Mouse (Mus musculus) heart, adult 2 months (tissue): ENCODE results near the gene Il6ra. TPM values are rescaled to one million over a fixed set of nuclear protein-coding genes. Genes with fewer than 3 reads are reported as not detected.

Source experiments
- DNase-seq, 2 experiments: peaks; one replicate each; pipeline ENCODE4 v3.0.0; 2021
- H3K27ac ChIP-seq: fragments of 200-600 bp; 2 replicates; pipeline ENCODE4 v1.8.1; 2022
- H3K27me3 ChIP-seq: fragments of 200-500 bp; 2 replicates; pipeline ENCODE4 v1.6.1; 2012; ENCODE audit warnings: mild to moderate bottlenecking, low read length, inconsistent platforms, mixed read lengths; ENCODE audit not compliant: control insufficient read depth, insufficient read depth
- H3K36me3 ChIP-seq: fragments of 200-500 bp; 2 replicates; pipeline ENCODE4 v1.6.1; 2012; ENCODE audit warnings: low read length, inconsistent platforms; ENCODE audit not compliant: control insufficient read depth, insufficient read depth
- H3K4me1 ChIP-seq: fragments of 200-500 bp; 2 replicates; pipeline ENCODE4 v1.6.1; 2011; ENCODE audit warnings: low read length; ENCODE audit not compliant: control insufficient read depth, insufficient read depth
- H3K4me3 ChIP-seq: fragments of 200-600 bp; 2 replicates; pipeline ENCODE4 v1.8.1; 2022
- H3K79me2 ChIP-seq: fragments of 200-500 bp; replicated peaks from 2 replicates; pipeline ENCODE4 v1.6.1; 2012; ENCODE audit warnings: mild to moderate bottlenecking, inconsistent platforms, low read length, moderate library complexity, mixed read lengths; ENCODE audit not compliant: control insufficient read depth, insufficient read depth
- H3K9ac ChIP-seq: fragments of 200-500 bp; 2 replicates; pipeline ENCODE4 v1.6.1; 2012; ENCODE audit warnings: low read depth, mild to moderate bottlenecking, control low read depth, inconsistent platforms, low read length, mixed read lengths
- CTCF ChIP-seq: fragments of 200-600 bp; IDR thresholded peaks from 2 replicates; pipeline ENCODE4 v1.8.1; 2022; ENCODE audit warnings: antibody characterized with exemption, mild to moderate bottlenecking, moderate library complexity
- EP300 ChIP-seq: fragments of 200-500 bp; IDR thresholded peaks from 2 replicates; pipeline ENCODE4 v1.6.1; 2011; ENCODE audit warnings: low read depth, low read length, control low read depth; ENCODE audit not compliant: insufficient read depth
- POLR2A ChIP-seq: fragments of 200-500 bp; IDR thresholded peaks from 2 replicates; pipeline ENCODE4 v1.6.1; 2011; ENCODE audit warnings: mild to moderate bottlenecking, low read depth, low read length, control low read depth; ENCODE audit not compliant: insufficient read depth
- WGBS: fragments of 180-500 bp; shearing (Covaris S2); methylation state at CpG from one replicate; pipeline ENCODE4 v1.1.7; 2018; 5-methylcytosine and 5-hydroxymethylcytosine counted together
- intact Hi-C: fragments of 180-260 bp; cut with DNase I; formaldehyde crosslinking; loops from one replicate; pipeline ENCODE4 v1.15.1; 2025
- polyA plus RNA-seq: library from polyadenylated mRNA; depleted of rRNA; stranded (reverse); fragments of >200 nt; gene quantifications from 2 replicates; pipeline ENCODE4 v1.2.3, GENCODE M21; 2012
- total RNA-seq, 2 experiments: library from RNA; stranded (reverse); gene quantifications; 2 replicates each; pipeline ENCODE4 v1.2.3; 2021

Il6ra gene
- total and polyA plus RNA-seq, 3 experiments: 2.8 to 4.8 (median 4.3) TPM

DNA sequence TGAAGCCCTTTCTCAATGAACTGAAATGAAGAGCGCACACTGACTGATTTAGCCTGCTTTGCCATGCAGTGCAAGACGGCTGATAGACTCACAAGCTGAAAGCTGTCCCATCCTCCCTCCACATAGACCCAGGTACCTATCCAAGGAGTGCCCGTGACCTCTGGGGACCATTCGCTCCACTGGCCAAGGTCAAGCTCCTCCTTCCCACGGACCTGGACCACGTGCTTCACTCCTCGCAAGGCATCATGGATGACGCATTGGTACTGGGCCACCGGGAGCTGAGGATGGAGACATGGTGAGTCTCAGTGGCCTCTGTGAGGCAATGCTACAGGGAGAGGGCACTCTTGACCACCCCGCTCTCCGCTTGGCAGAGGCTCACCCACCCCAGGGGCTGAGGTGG is 27.2 kb downstream of the Il6ra start:
- no peak for TF ChIP-seq POLR2A
- TF ChIP-seq CTCF: no peak
- no peak for TF ChIP-seq EP300
- Histone ChIP-seq H3K36me3 (no peaks in the 10 kb centered on the region), H3K79me2 (no peaks in the 10 kb centered on the region), H3K4me3 (no peak overlapping the region), H3K27me3 (no peaks in the 10 kb centered on the region; the same call in 1 of the 2 replicates), H3K9ac (no peak overlapping the region), H3K27ac (no peak overlapping the region), H3K4me1 (peaks cover 9% of the 10 kb centered on the region)
- no peak for DNase-seq
- 93% methylated on average over 11 of the region's 11 CpGs for WGBS
- intact Hi-C loops: no loop called here

DNA sequence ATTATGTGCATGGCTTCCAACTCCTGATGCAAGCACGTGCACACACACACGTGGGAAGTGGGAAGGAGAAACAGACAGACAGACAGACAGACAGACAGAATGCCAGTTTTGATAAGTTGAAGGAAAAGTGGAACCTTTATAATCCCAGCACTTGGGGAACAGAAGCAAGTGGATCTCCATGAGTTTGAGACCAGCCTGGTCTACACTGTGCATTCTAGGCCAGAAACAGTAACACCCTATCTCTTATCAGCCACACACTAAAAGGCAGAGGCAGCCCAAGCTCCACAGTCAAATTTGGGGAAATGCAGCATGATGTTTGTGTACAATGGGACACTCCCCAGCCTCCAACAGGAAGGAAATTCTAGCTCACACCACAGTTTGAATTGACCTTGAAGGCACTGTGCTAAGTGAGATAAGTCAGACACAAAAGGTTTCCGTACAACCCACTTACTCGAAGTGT is 29.4 kb downstream of the Il6ra start:
- no peak overlapping the region for H3K27ac ChIP-seq
- no peak for TF ChIP-seq CTCF
- no peak for TF ChIP-seq POLR2A
- no peak for TF ChIP-seq EP300
- H3K36me3 ChIP-seq: no peaks in the 10 kb centered on the region
- DNase-seq: peak in 1 of 2 experiments; percentile 16
- H3K4me3 ChIP-seq: no peak overlapping the region
- peaks cover 2% of the 10 kb centered on the region for H3K4me1 ChIP-seq
- WGBS: 39% methylated on average over 4 of the region's 4 CpGs
- H3K9ac ChIP-seq: no peak overlapping the region
- H3K79me2 ChIP-seq: no peaks in the 10 kb centered on the region
- H3K27me3 ChIP-seq: no peaks in the 10 kb centered on the region; the same call in 1 of the 2 replicates
- intact Hi-C loops: no loop called here

DNA sequence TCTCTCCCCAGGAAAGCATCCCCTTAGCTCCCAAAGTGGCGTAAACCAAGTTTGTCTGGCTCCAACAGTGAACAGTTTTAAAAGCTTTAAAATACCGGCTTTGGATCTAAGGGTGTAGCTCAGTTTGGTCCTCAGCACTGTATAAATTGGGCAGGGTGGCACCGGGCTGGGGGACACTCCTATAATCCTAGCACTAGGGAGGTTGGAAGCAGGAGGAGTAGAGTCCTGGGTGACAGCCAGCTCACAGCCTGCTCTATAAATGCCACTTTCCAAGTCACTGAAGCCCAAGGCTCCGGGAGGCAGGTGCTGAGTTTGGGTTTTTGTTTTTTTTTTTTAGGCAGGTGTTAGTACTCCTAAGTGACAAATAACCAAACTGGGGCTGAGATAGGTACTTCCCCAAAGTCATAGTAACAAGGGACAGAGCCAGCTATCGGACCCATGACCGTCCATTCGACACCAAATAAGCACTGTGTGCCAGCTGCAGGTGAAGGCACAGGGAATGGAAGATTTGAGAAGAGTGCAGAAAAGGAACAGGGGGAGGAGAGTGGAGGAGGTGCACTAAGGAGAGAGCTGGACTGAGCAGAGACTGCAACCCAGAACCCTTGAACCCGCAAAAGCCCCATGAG is 30.3 kb downstream of the Il6ra start:
- Histone ChIP-seq H3K27me3 (no peaks in the 10 kb centered on the region), H3K4me3 (no peak overlapping the region), H3K79me2 (no peaks in the 10 kb centered on the region), H3K4me1 (peaks cover 2% of the 10 kb centered on the region), H3K9ac (no peak overlapping the region), H3K36me3 (no peaks in the 10 kb centered on the region), H3K27ac (no peak overlapping the region)
- no peak for DNase-seq
- TF ChIP-seq CTCF: no peak
- WGBS: 83% methylated on average over 8 of the region's 8 CpGs
- intact Hi-C loops: no loop called here

DNA sequence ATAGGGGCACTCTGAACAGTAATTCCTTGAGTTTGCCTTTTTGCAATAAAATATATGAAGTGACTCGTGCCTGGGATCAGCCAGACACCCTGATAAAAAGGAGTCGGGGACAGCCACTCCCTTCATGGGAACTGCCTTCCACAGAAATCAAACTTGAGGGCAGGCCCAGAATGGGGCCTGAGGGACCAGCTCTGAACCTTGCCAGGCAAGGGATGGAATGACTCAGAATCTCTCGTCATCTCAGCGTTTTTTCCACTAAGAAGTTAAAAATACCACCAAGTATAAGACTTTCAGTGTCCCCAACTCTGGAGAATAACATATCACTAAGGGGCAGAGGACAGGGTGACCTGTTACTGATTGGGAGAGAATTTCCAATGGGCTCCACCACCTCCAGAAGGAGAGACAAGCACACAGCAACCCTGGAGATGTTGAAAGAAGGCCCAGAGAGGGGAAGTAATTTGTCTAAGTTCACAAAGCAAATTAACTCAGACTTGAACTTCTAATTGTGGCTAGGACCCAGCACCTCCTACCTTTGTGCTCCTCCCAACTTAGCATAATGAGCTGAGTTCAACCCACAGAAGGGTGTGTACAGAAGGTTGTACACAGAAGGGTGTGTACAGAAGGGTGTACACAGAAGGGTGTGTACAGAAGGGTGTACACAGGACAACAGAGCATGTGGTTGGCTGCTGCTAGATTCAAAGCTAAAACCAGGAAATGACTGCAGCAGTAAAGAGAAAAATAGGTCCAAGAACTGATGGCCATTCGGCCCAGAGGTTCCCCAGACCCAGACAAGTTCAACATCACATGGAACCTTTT is 32.8 kb downstream of the Il6ra start:
- Histone ChIP-seq H3K9ac (no peak overlapping the region), H3K27ac (peak overlapping the region; percentile 7; the same call in 1 of the 2 replicates)

DNA sequence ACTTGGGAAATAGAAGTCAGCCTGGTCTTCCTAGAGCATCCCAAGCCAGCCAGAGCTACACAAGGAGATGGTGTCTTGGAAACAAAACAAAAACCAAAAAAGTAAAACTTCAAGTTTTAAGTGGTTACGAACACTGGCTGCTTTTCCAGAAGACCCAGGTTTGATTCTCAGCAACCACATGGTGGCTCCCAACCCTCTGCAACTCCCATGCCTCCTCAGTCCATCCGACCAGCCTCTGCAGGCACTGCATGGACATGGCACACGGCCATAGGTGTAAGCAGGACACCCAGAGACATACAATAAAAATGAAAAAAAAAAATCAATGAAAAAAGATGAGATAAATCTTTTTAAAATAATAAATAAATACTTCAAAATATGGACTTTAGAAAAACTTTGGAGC is 33.7 kb downstream of the Il6ra start:
- intact Hi-C loops: no loop called here
- H3K4me3 ChIP-seq: no peak overlapping the region
- no peak for DNase-seq
- no peaks in the 10 kb centered on the region for H3K27me3 ChIP-seq
- H3K4me1 ChIP-seq: peaks cover 2% of the 10 kb centered on the region
- 61% methylated on average over 3 of the region's 3 CpGs for WGBS
- H3K36me3 ChIP-seq: no peaks in the 10 kb centered on the region
- no peak overlapping the region for H3K27ac ChIP-seq
- H3K79me2 ChIP-seq: no peaks in the 10 kb centered on the region
- H3K9ac ChIP-seq: no peak overlapping the region
- TF ChIP-seq POLR2A (no peak), EP300 (no peak), CTCF (no peak)

More for the DNA sequence above, 32.8 kb downstream of the Il6ra start:
- no peaks in the 10 kb centered on the region for H3K27me3 ChIP-seq
- no peaks in the 10 kb centered on the region for H3K36me3 ChIP-seq
- H3K4me1 ChIP-seq: peaks cover 2% of the 10 kb centered on the region
- no peak overlapping the region for H3K4me3 ChIP-seq
- intact Hi-C loops: no loop called here
- 52% methylated on average over 5 of the region's 5 CpGs for WGBS
- H3K79me2 ChIP-seq: no peaks in the 10 kb centered on the region
- peak; percentile 30 to 44 for DNase-seq
- TF ChIP-seq CTCF (no peak), POLR2A (no peak), EP300 (no peak)

DNA sequence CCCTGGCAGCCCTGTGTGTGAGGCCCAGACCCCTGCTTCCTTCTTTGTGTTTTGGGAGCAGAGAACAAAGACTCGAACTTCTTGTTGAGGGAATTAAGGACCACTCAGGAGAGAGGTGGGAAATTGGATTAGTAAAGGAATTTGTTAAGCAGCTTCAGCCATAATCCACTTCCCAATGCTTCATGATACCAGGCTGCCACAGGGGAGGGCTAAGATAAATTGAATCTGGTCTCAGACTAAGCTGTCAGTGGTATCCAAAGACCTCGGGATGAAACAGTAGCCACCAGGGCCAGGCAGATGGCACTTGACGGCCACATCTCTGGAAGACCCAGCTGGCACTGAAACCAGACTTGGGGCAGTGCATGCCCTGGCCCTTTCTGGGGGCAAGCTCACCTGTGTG is 34.5 kb downstream of the Il6ra start:
- no peak for DNase-seq
- 57% methylated on average over 3 of the region's 3 CpGs for WGBS
- Histone ChIP-seq H3K4me3 (no peak overlapping the region), H3K4me1 (no peaks in the 10 kb centered on the region; the same call in 1 of the 2 replicates), H3K27me3 (no peaks in the 10 kb centered on the region), H3K36me3 (no peaks in the 10 kb centered on the region), H3K27ac (no peak overlapping the region), H3K9ac (no peak overlapping the region), H3K79me2 (no peaks in the 10 kb centered on the region)
- intact Hi-C loops: no loop called here
- TF ChIP-seq POLR2A (no peak), EP300 (no peak), CTCF (no peak)
